Mouse (Mus musculus) stomach, embryonic 14.5 days (tissue): ENCODE results near the gene Arhgap30. TPM values are rescaled to one million over a fixed set of nuclear protein-coding genes. Genes with fewer than 3 reads are reported as not detected.

ENCODE experiments used
- ATAC-seq: fragments of 200-750 bp; cut with Nextera tagmentation; 2 replicates; pipeline ENCODE4 v1.8.0; 2017; ENCODE audit warnings: low read depth, moderate TSS enrichment; ENCODE audit not compliant: insufficient number of reproducible peaks, insufficient read depth, low FRiP score
- H3K27ac ChIP-seq: fragments of 300-500 bp; sonication (generic); 2 replicates; pipeline ENCODE4 v1.5.1; 2014; ENCODE audit warnings: mild to moderate bottlenecking, low read length, moderate library complexity, mixed read lengths
- H3K27me3 ChIP-seq: fragments of 300-500 bp; sonication (generic); 2 replicates; pipeline ENCODE4 v1.6.1; 2014; ENCODE audit warnings: low read length, control low read depth, mixed read lengths; ENCODE audit not compliant: control insufficient read depth, insufficient read depth
- H3K36me3 ChIP-seq: fragments of 300-500 bp; sonication (generic); 2 replicates; pipeline ENCODE4 v1.6.1; 2014; ENCODE audit warnings: mild to moderate bottlenecking, control low read depth, low read length, moderate library complexity, mixed read lengths; ENCODE audit not compliant: control insufficient read depth, insufficient read depth
- H3K4me1 ChIP-seq: fragments of 300-500 bp; sonication (generic); 2 replicates; pipeline ENCODE4 v1.6.1; 2014; ENCODE audit warnings: low read length, control low read depth, mixed read lengths; ENCODE audit not compliant: control insufficient read depth, insufficient read depth
- H3K4me2 ChIP-seq: fragments of 300-500 bp; sonication (generic); replicated peaks from 2 replicates; pipeline ENCODE4 v1.6.1; 2014; ENCODE audit warnings: low read depth, low read length, control low read depth
- H3K4me3 ChIP-seq: fragments of 300-500 bp; sonication (generic); 2 replicates; pipeline ENCODE4 v1.5.1; 2014; ENCODE audit warnings: low read depth, low read length, control low read depth
- H3K9ac ChIP-seq: fragments of 300-500 bp; sonication (generic); replicated peaks from 2 replicates; pipeline ENCODE4 v1.6.1; 2014; ENCODE audit warnings: low read depth, mild to moderate bottlenecking, control low read depth, low read length, moderate library complexity, mixed read lengths
- H3K9me3 ChIP-seq: fragments of 300-500 bp; sonication (generic); 2 replicates; pipeline ENCODE4 v1.6.1; 2016; ENCODE audit warnings: low read depth, low read length, control low read depth; ENCODE audit not compliant: control insufficient read depth
- WGBS: fragments of 180-500 bp; shearing (Covaris S2); extraction: QIAGEN DNeasy Blood & Tissue Kit; methylation state at CpG from one replicate; pipeline ENCODE4 v1.1.7; 2014; 5-methylcytosine and 5-hydroxymethylcytosine counted together
- polyA plus RNA-seq: library from polyadenylated mRNA; unstranded; fragments of >200 nt; fragmentation: Nextera tagmentation; extraction: Ambion mirVana; gene quantifications from 2 replicates; pipeline ENCODE4 v1.2.1, GENCODE M21; 2014

The Arhgap30 gene
- polyA plus RNA-seq = 0.67 and 1.3 TPM in 2 replicates

DNA sequence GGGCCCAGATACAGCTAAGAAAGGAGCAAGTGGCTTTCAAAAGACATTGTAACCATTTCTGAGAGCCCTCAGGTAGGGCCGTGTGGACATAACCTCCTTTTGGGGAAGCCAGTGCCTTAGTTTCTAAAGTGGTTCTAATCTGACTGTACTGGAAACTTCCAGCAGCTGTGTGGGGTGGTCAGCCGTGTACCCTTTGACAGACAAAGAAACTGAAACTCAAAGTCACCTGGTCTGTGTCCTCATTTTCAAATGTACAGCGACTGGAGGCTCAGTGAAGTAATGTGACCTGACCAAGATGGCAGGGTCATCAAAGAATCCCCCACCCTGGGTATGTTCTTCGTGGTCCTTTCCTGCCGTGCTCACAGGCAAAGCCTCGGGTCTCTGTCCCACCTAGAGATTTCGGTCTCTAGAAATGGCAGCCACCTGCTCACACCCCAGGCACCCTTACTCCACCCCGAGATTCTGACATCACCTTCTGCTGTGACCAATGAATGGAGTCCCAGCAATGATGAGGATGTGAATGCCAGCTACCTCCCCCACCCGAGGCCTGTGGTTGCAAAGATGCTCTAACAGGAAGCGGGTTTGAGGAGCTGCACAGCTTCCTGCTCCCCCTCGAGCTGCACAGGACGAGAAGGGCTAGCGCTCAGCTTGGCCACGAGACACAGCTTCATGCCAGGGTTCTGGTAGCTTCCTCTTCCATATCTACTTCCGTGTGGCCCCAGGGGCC lies at the start of gene Arhgap30:
TSS of gene Arhgap30 (plus strand) at position 579 of the 727 bp plus-strand sequence.
- no peak within 1 kb of the TSS for H3K9ac ChIP-seq
- peaks cover 3% of the 10 kb centered on the region; the same call in 1 of the 2 replicates for H3K4me1 ChIP-seq
- no peak within 1 kb of the TSS for H3K4me2 ChIP-seq
- no peak within 1 kb of the TSS for H3K4me3 ChIP-seq
- no peak within 1 kb of the TSS; the same call in 1 of the 2 replicates for H3K27ac ChIP-seq
- no peaks in the 10 kb centered on the region for H3K27me3 ChIP-seq
- 78% methylated on average over 15 of the region's 15 CpGs for WGBS
- H3K36me3 ChIP-seq = no peaks in the 10 kb centered on the region
- H3K9me3 ChIP-seq = no peaks in the 10 kb centered on the region
- ATAC-seq = no peak

DNA sequence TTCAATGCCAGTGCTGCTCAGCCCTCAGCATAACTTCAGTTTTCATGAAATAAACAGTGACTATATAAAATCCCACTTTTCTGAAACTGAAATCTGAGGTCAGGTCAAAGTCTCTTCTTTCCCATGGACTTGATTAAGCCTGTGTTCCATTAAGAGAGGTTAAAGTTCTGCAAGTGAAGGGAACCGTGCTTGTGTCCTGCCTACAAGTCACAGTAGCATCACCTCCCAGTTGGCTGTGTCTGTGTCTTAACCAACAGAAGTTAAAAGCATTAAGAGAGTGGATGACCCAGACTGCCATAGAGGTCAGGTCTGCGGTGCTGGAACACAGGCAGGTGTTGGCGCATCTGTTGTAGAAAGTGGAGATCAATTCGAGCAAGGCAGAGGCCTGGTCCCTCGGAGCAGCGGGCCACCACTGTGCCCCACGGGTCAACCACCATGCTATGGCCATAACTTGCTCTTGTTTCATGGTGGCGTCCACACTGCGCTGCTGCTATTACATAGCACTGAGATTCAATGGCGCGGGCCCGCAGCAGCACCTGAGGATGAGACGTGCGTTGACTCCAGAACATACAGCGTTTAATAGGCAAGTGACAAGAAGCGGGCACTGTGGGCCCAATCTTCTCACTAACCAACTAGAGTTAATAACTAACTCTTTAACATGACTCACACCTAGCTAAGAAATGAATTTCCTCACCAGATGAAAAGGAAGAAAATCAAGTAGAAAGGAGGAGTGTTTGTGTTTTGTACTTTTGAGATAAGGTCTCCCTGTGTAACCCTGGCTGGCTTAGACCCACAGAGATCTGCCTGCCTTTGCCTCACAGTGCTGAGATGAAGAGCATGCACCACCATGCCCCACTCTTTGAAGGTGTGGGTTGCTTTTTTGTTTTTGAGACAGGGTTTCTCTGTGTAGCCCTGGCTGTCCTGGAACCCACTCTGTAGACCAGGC lies 46.2 kb upstream of the Arhgap30 start:
- H3K27me3 ChIP-seq = no peaks in the 10 kb centered on the region
- H3K4me2 ChIP-seq = no peak overlapping the region
- H3K4me3 ChIP-seq = no peak overlapping the region
- H3K36me3 ChIP-seq = peaks cover 43% of the 10 kb centered on the region
- no peak overlapping the region for H3K9ac ChIP-seq
- H3K27ac ChIP-seq = no peak overlapping the region
- WGBS = 88% methylated on average over 16 of the region's 16 CpGs
- H3K9me3 ChIP-seq = 0 out of 2 replicates have a peak, but pooled peaks cover 3% of the 10 kb centered on the region
- no peak for ATAC-seq
- H3K4me1 ChIP-seq = peaks cover 7% of the 10 kb centered on the region; the same call in 1 of the 2 replicates

DNA sequence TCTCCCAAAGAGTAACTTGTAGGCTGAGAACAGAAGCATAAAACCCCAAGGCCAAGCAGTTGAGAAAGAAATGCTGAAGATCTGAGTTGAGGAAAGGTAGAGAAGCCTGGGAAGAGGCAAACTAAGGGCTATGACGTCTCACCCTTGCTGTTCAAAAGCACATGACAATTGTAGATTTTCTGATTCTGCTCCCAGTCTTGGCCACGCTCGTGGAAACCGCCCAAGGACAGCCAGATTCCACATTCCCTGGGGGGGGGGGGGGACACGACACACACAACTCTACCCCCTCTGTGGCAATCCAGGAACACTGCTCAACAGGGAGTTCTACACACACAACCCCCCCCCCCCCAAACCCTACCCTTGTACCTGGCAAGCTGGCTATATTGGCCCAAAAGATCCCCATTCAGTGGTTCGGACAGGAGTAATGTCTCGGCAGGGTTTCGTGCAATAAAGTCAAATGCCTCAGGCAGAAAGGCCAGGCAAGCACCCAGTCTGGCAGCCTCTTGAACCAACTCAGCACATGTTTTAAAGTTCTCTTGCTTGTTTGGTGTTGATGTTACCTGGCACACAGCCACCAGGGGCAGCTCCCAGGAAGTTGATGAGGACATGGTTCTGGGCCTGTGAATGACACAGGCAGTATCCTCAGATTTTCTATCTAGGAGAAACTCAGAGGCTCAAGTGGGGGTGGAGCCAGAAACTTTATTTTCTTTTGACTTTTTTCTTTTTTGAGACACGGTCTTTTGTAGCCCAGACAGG lies 44.7 kb upstream of the Arhgap30 start:
- Histone ChIP-seq H3K4me3 (peak overlapping the region; percentile 96; the same call in 1 of the 2 replicates), H3K9ac (no peak overlapping the region), H3K4me1 (peaks cover 7% of the 10 kb centered on the region; the same call in 1 of the 2 replicates), H3K4me2 (peak overlapping the region; percentile 50; the same call in 1 of the 2 replicates), H3K27ac (no peak overlapping the region), H3K36me3 (peaks cover 31% of the 10 kb centered on the region), H3K27me3 (no peaks in the 10 kb centered on the region), H3K9me3 (0 out of 2 replicates have a peak, but pooled peaks cover 3% of the 10 kb centered on the region)
- no peak for ATAC-seq
- 85% methylated on average over 9 of the region's 9 CpGs for WGBS

DNA sequence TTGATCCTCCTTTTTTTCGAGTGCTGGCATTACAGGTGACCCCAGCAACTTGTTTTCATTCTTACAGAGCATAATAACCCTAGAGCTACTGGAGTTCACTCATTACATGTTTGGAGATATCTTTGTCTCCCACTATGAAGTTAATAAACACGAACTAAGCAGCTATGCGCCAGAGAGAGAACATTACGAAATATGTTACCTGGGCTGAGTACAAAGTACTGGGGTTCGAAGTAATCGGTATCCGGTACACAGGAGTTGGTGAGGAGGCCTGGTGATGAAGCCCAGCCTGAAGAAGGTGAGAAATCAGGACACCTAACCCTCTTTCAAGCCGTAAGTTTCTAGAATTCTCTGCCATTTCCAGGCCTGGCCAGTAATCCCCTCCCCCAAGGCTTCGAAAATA lies 44.0 kb upstream of the Arhgap30 start:
- Histone ChIP-seq H3K4me3 (peak overlapping the region; percentile 96), H3K27ac (no peak overlapping the region), H3K27me3 (no peaks in the 10 kb centered on the region), H3K9me3 (0 out of 2 replicates have a peak, but pooled peaks cover 3% of the 10 kb centered on the region), H3K4me1 (peaks cover 7% of the 10 kb centered on the region; the same call in 1 of the 2 replicates), H3K36me3 (peaks cover 25% of the 10 kb centered on the region; the same call in 1 of the 2 replicates), H3K4me2 (peak overlapping the region; percentile 50), H3K9ac (peak overlapping the region; percentile 76; the same call in 1 of the 2 replicates)
- no peak for ATAC-seq
- 75% methylated on average over 9 of the region's 9 CpGs for whole genome bisulfite sequencing

DNA sequence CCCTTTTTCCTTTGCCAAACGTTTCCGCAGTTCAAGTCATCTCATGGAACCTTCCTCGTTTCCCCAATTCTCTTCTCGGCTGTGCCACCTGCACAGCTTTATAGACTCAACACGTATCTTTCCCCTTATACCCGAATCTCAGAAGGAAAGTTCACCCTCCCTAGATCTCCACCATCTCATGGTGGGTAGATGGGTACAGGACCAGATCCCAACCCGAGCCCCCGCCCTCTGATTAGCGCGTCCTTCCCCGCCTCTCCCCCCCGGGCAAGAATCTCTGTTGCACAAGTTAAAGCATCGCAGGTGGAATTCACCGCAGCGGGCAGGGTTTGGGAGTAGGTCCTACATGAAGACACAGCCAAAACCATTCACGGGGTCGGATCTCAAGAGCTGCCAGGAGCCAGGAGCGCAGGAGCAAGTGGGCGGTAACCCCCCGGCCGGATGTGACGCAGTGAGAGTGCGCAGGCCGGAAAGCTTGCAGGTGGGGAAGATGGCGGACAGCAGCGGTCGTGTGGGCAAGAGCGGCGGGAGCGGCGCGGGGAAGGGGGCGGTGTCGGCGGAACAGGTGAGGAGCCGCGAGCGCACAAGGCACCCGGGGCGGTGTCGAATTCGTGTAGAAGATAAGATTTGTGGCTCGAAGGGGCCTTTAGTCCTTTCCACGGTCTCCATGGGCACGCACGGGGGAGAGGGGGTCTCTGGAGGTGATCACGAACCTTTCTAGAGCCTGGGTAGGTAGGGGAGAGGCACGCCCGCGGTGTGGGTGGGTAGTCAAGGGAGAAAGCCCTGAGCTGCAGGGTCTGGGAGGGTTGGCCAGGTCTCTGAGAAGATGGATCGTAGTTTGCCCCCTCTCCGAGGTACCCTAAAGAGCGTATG lies 43.3 kb upstream of the Arhgap30 start, which contains the start of the genes Nit1 and Pfdn2:
TSS of gene Nit1 (minus strand) at position 422 of the 870 bp plus-strand sequence.
TSS of gene Pfdn2 (plus strand) at position 446 of the 870 bp plus-strand sequence.
- Histone ChIP-seq H3K9me3 (0 out of 2 replicates have a peak, but pooled peaks cover 3% of the 10 kb centered on the region), H3K4me2 (peak within 1 kb of the TSS; percentile 86), H3K4me3 (peak within 1 kb of the TSS; percentile 96), H3K9ac (peak within 1 kb of the TSS; percentile 76), H3K27ac (peak within 1 kb of the TSS; percentile 53; the same call in 1 of the 2 replicates), H3K4me1 (peaks cover 7% of the 10 kb centered on the region; the same call in 1 of the 2 replicates), H3K27me3 (no peaks in the 10 kb centered on the region), H3K36me3 (peaks cover 22% of the 10 kb centered on the region; the same call in 1 of the 2 replicates)
- peak; percentile 88 for ATAC-seq
- 1% methylated on average over 53 of the region's 53 CpGs for WGBS

DNA sequence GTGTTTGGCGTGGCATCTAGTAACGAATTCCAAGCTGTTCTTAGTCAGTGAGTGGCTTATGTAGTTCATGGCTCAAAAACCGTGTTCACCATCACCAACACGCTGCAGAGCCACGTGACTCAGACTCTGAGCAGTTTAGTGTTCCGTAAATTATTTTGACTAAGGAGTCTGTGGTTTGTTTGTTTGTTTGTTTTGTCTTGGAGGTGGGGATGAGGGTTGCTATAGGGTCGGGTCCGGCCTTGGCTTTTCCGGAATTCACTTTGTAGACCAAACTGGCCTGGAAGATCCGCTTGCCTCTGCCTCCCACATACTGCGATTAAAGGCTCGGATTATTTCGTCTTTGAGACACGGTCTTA lies 42.7 kb upstream of the Arhgap30 start:
- ATAC-seq = peak; percentile 7; the same call in 1 of the 2 replicates
- no peaks in the 10 kb centered on the region for H3K27me3 ChIP-seq
- H3K36me3 ChIP-seq = peaks cover 16% of the 10 kb centered on the region; the same call in 1 of the 2 replicates
- peak overlapping the region; percentile 10; the same call in 1 of the 2 replicates for H3K27ac ChIP-seq
- H3K4me1 ChIP-seq = peaks cover 7% of the 10 kb centered on the region; the same call in 1 of the 2 replicates
- WGBS = 2% methylated on average over 14 of the region's 14 CpGs
- peak overlapping the region; percentile 86 for H3K4me2 ChIP-seq
- H3K4me3 ChIP-seq = peak overlapping the region; percentile 96
- peak overlapping the region; percentile 76 for H3K9ac ChIP-seq
- H3K9me3 ChIP-seq = 0 out of 2 replicates have a peak, but pooled peaks cover 3% of the 10 kb centered on the region

DNA sequence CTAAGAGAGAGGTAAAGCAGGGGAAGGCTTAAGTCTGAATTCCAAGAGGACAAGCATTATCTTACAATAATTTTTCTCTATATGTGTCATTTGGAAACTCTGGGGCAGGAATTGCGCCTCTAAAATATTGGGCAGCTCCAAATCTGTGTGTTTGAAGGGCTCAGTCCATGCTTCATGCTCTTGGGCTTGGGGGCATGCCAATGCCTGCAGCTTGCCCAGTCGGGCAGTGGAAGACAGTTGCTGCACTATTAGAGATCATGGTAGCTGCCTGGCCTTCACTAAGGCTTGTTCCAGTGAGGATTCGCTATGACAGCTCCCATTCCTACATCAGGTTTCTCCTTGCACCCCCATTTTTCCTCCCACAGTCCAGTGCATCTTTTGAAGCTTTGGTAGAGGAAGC lies 40.1 kb upstream of the Arhgap30 start:
- Histone ChIP-seq H3K4me3 (no peak overlapping the region), H3K9ac (no peak overlapping the region), H3K36me3 (no peaks in the 10 kb centered on the region), H3K4me2 (no peak overlapping the region), H3K27me3 (no peaks in the 10 kb centered on the region), H3K4me1 (peaks cover 7% of the 10 kb centered on the region; the same call in 1 of the 2 replicates), H3K27ac (no peak overlapping the region), H3K9me3 (0 out of 2 replicates have a peak, but pooled peaks cover 3% of the 10 kb centered on the region)
- 93% methylated on average over 3 of the region's 3 CpGs for WGBS
- no peak for ATAC-seq
